Mouse (Mus musculus) retina, postnatal 7 days (tissue): ENCODE data around the gene Cpvl.

Experiments
- DNase-seq: peaks from one replicate; pipeline ENCODE4 v3.0.0-alpha.2; 2012; ENCODE audit warnings: low read depth, low spot score

Gene Cpvl

DNA sequence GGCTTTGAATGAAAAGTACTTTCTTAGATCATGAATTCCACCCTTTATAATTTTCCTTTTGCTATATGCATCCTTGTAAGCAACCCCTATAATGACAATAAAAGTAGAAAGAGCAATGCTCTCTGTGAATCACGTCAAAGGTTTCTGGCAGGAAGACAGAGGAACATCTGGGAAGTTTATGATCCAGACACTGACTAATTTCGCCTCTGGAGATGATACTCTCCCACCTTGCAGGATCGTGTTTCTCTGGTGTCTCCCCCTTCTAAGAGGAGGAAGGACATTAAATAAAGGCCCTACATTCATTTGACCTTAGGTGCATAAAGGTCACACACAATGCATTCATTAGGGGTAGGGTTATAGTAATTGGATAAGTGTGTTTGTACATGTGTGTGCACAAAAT, 87.4 kb downstream of the Cpvl start:
- no peak for DNase-seq

DNA sequence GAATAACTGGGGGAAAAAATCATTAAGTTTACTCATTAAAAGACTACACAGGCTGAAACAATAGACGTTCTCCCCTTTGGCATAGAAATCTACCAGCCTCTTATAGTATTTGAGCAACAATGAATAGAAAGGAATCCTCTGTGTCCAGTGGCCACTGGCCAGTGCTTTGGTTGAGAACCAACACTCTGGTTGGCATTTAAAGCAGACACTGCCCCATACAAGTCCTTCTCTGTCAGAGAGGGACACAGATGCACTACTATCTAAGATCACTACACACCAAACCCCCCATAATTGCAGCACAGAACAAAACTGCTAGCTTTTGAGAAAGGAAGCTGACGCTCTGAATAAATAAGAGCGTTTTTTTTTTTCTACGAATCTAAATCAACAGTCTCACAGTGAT, 93.5 kb downstream of the Cpvl start:
- no peak for DNase-seq

- no peak for DNase-seq
Observed at GRCm38 (mm10) chr6:53884496-53884895, 94.0 kb downstream of the Cpvl start.

DNA sequence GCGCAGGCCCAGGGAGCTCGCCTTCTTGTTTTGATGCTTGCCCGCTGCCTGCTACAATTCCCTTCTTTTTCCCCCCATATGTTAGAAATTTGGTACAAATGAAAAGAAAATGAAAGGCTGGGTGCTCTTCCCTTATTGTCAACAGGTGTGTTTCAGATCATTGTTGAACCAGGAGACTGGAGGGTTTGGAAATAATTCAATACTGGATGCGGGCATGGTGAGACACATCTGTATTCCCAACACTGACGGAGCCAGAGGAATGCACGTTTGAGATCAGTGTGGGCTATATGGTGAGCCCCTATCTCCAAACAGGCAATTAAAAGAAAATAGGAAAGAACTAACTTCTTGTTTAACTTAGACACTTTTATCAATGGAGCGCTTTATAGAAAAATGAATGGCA, 95.1 kb downstream of the Cpvl start:
- DNase-seq = no peak

DNA sequence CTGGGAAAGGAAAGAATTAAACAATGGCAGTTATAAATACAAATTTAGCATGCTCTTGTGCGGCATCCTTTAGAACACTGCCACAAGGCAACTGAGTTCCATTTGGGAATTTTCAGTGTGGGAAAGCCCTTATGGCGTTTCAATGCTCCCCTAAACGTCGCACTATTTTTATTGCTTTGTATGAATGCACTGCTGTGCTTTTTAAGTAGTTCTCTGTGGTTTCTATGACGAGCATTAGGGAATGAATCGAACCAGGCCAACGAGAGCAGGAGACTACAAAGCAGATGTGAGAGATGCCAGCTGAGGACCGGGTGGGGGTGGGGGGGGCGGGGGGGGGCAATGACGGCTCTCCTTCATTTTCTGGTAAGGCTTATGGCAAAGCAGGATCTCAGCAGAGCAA, 96.8 kb downstream of the Cpvl start:
- no peak for DNase-seq

- no peak for DNase-seq
Observed at GRCm38 (mm10) chr6:53881235-53881606, 97.2 kb downstream of the Cpvl start.

DNA sequence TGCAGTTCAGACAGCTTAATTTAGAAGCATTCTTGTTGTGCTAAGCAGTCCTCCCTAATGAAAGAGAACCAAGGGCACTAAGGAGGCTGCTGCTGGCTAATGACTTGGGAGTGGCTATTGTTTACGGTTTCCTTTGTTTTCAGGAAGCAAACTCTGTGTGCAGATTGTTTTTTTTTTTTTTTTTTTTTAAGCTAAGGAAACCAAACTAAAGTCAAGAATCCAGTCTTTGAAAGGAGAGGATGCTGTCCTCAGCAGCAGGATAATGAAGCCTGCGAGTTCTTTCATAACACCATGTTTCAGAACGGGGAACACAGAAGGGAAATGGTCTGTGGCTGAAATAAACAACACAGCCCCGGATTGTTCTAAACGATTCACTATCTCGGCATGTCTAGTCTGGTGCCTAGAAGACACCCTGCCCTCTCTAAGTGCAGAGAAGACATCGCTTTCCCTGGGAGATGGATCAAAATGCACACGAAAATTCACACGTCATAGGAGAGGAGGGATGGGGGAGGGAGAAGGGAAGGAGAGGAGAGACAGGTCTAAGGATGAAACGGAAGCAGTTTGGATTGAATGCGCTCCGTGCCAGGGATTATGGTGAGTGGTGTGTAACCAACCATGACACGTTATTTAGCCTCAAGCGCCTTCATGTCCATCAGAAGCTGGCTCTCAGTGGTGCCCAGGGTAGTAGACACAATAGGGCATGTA, 97.8 kb downstream of the Cpvl start:
- DNase-seq = no peak

DNA sequence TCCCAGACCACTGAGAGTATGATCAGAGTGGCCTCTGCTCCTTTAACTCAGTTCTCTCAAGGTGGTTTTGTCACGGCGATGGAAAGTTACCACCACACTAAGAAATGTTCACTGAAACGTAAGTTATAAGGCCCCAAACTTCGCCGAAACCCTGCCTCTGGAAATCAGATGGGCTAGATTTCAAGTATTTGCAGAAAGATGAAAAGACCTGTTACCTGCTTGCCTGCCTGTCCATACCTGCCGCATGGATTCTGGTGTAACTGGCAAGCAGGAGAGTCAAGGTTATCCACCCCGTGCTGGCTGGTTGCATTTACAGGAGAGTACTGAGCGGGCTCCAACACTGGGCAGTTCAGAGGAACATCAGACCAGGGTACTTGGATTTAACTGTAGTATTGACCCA, 98.9 kb downstream of the Cpvl start:
- no peak for DNase-seq

- DNase-seq = no peak
Observed at GRCm38 (mm10) chr6:53874881-53875429, 103.5 kb downstream of the Cpvl start.

GRCm38 (mm10) chr6:53871903-53872302, 106.6 kb downstream of the Cpvl start:
- no peak for DNase-seq

- no peak for DNase-seq
Observed at GRCm38 (mm10) chr6:53863011-53863410, 115.5 kb downstream of the Cpvl start.

DNA sequence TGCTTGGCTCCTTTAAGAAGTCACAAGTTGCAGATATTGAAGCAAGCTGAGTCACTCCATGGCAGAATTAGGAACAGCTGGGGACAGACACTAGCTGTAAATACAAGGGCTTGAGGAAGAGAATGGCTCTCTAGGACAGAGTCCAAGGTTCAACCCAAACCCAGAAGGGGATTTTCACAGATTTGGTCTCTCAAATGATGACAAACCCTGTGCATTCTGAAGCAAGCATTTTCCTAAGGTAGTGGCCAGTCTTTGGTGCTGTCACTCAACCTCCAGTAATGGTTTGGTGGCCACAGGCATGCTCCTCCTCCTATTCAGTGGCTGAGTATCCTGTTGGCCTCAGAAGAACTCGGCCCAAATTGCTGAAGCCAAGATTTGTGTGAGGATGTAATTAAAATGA, 119.4 kb downstream of the Cpvl start:
- DNase-seq = no peak

DNA sequence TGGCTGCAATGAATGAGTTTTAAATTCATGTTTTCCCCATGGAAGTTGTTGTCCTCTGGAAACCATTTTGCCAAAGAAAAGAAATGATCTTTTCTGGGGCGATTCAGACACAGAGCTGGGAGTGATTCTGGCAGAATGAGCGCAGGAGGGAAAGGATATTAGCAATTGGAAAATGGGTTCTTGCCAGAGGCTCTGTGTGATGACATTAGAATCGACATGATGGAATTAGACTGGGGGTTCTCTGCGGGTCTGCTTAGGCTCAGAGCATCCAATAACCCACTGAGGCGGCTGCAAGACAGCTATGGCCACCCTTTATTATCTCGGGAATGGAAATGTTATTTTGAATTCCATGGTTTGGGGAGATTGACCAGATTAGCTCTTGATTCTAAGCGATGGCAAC, 120.6 kb downstream of the Cpvl start:
- no peak for DNase-seq

DNA sequence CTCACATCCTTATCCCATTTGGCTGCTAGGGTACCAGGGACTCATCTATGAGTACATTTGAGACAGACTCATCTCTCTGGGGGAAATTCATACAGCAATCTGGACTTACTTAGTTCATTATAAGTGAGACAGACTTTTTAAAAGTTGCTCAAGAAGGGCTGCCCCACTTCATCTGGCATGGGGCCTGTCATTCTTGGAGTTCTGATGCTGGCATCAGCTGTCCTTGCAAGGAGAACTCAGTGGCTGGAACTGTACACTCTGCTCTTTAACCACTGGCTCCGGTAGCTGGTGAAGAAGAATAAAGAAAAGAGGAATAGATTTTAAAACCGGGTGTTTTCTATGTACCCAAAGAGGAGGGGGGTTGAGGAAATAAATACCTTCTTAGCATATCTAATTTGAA, 121.7 kb downstream of the Cpvl start:
- DNase-seq = no peak

DNA sequence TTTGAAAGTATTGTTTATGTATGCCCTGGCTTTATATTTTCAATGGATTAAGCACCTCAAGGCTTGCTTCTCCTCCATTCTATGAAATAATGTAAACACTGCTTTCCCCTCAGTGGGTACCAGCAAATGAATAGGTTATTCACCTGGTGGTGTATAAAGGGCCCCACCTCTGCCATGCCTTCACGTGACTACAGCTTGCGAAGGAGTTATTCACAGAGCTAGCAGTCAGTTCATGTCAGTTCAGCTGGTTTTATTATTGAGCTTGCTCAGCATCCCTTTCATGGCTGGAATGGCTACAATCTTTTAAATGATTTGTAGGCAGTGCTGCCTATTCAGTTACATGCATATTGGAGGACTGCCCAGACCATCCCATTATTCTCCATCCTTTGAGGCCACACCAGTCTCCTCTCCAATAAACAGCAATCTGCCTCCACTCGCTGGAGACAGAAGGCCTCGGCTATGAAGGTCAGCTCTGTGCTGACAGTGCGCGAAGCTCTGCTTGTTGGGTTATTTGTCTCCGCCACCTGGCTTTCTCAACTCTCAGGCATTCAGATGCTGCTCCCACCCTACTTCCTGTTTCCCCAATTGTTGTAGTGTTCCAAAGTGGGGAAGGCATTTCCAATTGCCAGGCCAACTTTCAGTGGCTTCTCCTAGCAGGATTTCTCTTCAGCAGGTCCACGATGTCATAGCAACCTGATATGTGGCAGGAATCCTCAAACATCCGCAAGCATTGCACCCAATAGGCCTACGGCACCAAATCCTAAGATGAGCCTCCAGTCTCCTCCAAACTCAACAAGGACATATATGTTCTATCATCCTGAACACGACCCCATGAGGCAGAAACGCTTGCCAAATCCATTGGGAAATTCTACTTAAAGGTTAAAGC, 123.3 kb downstream of the Cpvl start:
- DNase-seq = no peak

DNA sequence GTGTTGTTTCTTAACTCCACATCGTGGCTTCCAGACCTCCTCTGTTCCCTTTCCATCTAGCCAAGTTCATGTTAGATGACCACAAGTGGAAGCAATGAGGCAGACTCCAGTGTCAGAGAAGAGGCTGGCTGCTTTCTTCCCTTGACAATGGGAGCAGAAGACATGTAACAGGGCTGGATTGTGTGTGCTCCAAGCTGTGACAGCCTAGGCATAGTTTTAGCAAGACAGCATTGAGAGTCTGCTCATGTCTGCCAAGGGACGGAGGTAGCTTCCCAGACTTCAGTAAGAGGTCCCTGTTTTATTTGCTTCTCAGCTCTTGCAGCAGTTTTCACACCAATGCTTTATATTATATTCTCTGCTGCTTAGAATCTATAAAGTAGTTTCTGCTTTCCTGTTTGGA, 124.2 kb downstream of the Cpvl start:
- no peak for DNase-seq

GRCm38 (mm10) chr6:53853546-53853945, 124.9 kb downstream of the Cpvl start:
- no peak for DNase-seq

DNA sequence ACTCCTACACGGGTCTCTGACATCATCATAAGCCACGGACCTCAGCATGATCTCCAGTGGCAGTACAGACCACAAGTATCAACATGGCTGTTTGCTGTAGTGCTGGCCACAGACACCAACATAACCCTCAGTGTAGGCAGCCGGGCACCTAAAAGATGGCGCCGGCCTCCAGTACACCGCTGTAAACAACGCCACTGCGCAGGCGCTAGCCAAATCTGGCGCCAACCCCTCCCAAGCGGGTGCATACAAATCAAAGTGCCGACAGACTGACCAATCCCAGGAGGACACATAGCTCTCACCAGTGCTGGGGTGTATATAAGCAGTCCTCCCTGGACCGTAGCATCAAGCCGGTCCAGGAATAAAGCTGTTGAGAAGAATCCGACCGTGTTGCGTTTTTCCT, 133.8 kb downstream of the Cpvl start:
- no peak for DNase-seq

DNA sequence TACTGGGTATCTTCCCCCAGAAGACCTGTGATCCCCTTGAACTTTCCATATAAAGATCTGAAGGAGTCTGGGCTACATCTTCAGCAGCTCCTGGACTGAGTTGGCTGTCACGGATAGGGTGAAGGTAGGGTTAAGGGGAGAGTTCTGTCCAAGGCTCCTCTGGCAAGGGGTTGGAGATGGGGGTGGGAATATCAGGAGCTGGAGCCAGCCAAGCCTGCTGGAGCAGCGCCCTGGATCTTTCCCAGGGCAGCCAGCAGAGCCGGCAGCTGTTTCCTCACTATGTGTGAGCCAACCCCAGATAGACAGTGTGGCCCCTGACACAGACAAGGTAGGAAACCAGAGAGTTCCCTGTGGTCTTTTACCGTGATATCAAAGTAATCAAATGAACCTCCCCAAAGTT, 153.3 kb downstream of the Cpvl start:
- no peak for DNase-seq
